Mouse (Mus musculus) retina, postnatal 1 day (tissue): ENCODE measurements at regions not wholly inside any gene's neighbourhood (a gene's known extent, or its start where the extent isn't known, plus 50 kb on each side); places are given as distances from the start of the nearest gene placed in this dataset.
A peak's percentile ranks its signal among the peaks of the same experiment; 100 is the strongest.
"Not testable (repeated sequence)": the region's sequence is repeated elsewhere in the genome, so short reads cannot be mapped to it uniquely, and the experiment has no call there.

Source experiments
- DNase-seq: peaks from one replicate; pipeline ENCODE4 v3.0.0-alpha.2; 2012

- not testable (repeated sequence) for DNase-seq
Observed at GRCm38 (mm10) chr1:14688041-14688440, 1405.1 kb downstream of the 4930444P10Rik start.

DNA sequence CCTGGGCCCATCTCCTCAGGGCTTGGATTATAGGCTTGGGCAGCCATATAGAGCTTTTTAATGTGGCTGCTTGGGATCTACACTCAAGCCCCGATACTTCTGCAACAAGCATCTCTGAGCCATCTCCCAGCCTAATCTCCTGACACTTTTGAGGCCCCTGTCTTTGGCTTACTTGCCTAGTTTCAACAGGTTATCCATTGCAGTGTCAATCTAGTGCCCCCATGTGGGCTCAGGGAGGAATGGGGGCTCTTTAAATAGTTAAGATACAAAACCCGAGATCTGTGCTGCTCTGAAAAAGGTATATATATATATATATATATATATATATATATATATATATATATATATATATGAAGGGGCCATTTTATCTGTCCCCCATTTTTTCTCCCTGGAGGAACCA, 1407.0 kb downstream of the 4930444P10Rik start:
- peak; percentile 11 for DNase-seq

GRCm38 (mm10) chr1:14680443-14680842, 1412.7 kb downstream of the 4930444P10Rik start:
- no peak for DNase-seq

GRCm38 (mm10) chr1:14672393-14672999, 1420.6 kb downstream of the 4930444P10Rik start:
- no peak for DNase-seq

DNA sequence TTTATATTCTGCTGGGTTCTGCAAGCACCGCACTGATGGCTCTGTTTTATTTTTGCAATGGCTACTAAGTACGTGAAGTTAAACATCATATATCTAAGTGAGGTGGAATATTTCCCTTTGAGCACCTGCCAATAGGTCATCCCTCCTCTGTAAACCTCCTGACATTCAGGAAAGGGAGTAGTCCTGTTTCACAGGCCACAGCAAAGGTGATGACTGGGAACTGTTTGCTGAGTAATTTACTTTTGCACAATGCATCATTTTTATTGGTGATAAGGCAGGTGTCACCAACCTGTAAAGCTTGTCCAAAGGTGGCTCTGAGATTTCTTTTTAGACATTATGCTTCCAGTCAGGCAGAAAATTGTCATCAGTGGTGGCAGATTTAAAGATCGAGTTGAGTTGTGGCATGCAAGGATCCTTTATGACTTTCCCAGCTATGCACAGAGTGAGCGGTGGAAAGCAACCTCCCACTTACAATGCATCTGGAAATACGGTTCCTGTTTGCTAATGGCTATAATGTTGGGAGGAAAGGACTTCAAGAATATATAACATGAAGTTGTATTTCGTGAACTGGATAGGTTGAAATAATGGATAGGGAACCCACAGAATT, 1430.3 kb downstream of the 4930444P10Rik start:
- no peak for DNase-seq

GRCm38 (mm10) chr1:14661854-14662253, 1431.3 kb downstream of the 4930444P10Rik start:
- DNase-seq, result no peak

GRCm38 (mm10) chr1:14650346-14650745, 1442.8 kb downstream of the 4930444P10Rik start:
- no peak for DNase-seq

DNA sequence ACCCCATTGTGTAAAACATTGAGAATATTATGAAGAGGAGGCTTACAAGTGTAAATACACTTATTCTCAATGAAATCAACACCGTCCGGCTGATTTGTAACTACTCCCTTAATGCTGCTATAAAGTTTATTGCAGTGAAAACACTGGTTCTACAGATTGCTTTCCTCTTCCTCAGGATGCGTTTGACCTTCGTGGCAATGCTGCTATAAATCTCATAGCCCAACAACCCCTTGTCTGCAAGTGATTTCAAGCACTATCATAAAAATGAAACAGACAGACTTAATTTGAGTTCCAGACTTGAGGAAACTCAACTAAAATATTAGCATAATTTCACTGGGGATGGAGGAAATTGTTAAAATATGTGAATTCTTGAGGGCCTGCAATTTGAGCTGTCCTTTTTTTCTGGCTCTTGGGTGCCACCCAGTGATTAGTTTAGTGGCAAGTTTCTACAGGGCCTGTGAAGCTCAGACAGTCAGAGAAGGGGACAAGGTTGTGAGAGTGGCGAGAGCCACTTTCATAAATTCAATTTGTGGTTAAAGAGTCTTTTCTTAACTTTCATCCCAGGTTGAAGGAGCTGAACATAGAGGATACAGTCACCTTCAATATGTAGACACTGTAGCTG, 1457.4 kb downstream of the 4930444P10Rik start:
- peak; percentile 21 for DNase-seq

DNA sequence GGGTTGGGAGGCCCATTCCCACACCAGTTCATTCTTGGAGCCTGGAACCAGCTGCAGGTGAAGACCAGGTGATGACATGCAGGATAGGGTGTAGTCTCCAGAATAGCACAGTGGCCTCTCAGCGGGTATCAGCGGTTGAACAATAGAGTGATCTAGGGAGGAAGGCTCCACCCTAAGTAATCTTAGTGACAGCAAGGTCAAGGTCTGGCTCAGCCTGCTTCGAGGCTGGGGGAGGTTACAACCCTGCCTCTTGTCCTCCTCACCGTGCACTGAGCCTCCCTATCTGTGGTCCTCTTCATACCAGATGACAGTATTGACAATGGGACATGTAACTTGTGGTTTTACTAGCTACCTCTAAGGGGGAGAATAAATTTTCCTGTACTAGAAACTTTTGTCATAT, 1461.1 kb downstream of the 4930444P10Rik start:
- no peak for DNase-seq

DNA sequence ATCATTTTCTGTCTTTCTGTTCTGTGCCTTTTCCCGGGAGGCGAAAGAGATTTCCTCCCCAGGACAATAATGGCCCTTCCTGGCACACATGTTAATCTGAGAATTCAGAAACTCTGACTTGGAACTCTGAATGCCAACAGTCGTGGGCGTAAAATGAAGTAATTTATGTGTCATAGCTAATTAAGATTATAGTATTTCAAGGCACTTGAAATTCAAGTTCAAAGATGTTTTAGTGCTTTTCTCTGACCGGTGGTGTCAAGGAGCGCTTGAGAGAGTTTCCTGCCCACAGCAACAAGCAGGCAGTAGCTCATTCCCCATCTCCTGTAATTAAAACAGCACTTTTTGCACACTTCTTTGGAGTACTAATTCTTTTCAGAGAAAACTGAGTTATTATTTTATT, 1465.9 kb downstream of the 4930444P10Rik start:
- DNase-seq, result no peak

GRCm38 (mm10) chr1:14626685-14627084, 1466.4 kb downstream of the 4930444P10Rik start:
- no peak for DNase-seq

GRCm38 (mm10) chr1:14620922-14621430, 1472.1 kb downstream of the 4930444P10Rik start:
- peak; percentile 28 for DNase-seq

GRCm38 (mm10) chr1:14613232-14613894, 1479.8 kb downstream of the 4930444P10Rik start:
- no peak for DNase-seq

DNA sequence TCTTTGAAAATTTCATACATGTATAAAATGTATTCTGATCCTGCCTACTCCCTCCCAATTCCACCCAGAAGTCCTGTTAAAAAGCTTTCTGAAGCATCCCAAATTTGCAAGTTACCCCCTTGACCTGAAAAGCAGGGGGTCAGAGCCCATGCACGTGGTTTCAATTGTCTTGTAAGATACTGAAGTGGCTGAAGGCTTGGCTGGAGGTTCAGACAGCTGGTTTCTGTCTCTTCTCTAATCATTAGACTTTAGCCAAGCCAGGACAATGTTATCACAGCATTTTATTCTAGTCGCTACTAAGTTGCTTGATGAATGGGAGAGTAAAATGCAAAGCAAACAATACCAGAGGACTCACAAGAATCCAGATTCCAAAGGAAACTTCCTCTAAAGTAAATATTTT, 1484.1 kb downstream of the 4930444P10Rik start:
- no peak for DNase-seq

DNA sequence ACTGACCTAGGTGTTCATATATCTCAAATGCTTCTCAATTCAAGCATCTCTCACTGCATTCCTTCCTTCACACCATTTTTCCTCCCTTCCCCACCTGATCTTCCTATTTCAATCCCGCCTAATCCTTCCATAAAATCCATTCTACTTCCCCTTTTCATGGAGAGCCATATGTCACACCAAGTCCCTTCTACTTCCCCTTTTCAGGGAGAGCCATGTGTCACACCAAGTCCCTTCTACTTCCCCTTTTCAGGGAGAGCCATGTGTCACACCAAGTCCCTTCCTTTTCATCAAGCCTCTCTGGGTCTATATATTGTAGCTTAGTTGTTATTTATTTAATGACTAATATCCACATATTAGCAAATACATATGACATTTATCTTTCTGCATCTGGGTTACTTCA, 1497.2 kb downstream of the 4930444P10Rik start:
- no peak for DNase-seq

- DNase-seq, result no peak
Observed at GRCm38 (mm10) chr1:14589905-14590304, 1503.2 kb downstream of the 4930444P10Rik start.

DNA sequence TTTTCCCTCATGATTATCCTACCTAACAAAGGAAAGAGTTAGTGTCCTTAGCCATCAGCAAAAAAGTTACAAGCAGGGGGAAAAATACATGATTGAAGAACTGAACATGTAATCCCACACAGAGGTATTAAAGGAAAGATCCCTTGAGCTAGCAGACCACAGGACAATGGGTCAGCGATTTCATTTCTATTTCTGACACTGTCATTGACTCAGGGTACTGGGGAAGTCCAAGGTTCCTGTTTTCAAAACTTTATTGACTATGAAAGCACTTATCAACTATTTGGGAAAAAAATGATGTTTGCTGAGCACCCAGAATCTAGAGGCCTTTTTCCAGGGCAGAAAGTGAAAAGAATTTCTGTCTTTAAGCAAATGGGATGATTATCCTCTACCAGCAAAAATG, 1513.7 kb downstream of the 4930444P10Rik start:
- DNase-seq, result no peak

- no peak for DNase-seq
Observed at GRCm38 (mm10) chr1:14576263-14576662, 1516.9 kb downstream of the 4930444P10Rik start.

- peak; percentile 43 for DNase-seq
Observed at GRCm38 (mm10) chr1:14570562-14570981, 1522.6 kb downstream of the 4930444P10Rik start.

DNA sequence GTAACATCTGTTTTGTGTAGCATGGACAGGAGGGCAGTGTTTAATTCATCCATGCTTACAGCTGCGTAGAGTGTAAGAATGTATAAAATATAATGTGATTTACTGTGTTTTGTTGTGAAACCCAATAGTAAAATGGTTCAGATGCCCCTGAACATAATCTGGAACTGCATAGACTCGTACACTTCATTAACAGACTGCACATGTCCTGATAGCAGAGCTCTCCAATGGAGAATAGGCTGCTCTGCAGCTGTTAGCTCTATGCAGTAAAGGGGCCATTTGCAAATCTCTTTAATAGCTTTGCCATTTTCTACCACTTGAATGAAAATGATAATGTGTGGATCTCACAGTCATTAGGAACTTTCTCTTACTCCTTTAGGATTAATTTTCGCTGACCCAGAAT, 1523.0 kb downstream of the 4930444P10Rik start:
- no peak for DNase-seq

GRCm38 (mm10) chr1:14567006-14567405, 1526.1 kb downstream of the 4930444P10Rik start:
- DNase-seq, result no peak

- DNase-seq, result no peak
Observed at GRCm38 (mm10) chr1:14566386-14566785, 1526.7 kb downstream of the 4930444P10Rik start.
